Mouse (Mus musculus): Measurements from ENCODE around the gene Dclre1a.

DNA sequence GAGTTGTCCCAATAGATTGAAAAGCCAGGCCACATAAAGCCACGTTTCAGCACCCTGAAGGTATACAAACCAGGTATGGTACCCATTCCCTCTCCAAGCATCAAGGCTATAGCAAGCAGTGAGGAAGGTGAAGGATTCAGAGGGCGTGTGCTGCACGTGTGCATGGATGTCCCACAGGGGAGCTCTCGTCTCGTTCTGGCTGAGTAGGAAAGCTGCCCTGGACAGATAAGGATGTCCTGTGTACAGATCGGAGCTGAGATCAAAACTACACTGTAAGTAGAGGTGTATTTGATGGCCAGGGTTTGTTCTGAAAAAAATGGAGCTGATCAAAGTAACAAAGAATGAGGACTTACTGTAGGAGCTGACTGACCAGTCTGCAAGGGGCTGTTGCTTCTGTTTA is 18.9 kb upstream of the Dclre1a start:
- no peak for TF ChIP-seq POLR2A (IDR thresholded peaks at IDR 0.05; ENCODE audit: low read depth, low read length)
- no peak for TF ChIP-seq CTCF (conservative IDR thresholded peaks at IDR 0.05; ENCODE audit: insufficient read depth, insufficient read length, low read depth, low read length)
